Mouse (Mus musculus): ENCODE results near the gene Ttc21a. TPM values are rescaled to one million over a fixed set of nuclear protein-coding genes. Genes with fewer than 3 reads are reported as not detected.

Gene Ttc21a
- 1 to 10 TPM in 15 of 26 experiments, under 1 TPM in 11; 0.25 to 7.3 (median 1.7) TPM for total RNA-seq (2018; cell fraction: chromatin; rRNA removed)
- 1 to 10 TPM in 4 of 26 experiments, under 1 TPM in 22; 0.03 to 1.3 (median 0.32) TPM for total RNA-seq (2018; cell fraction: cytosol; rRNA removed)
- total RNA-seq (2018; cell fraction: nucleus; rRNA removed), result 1 to 10 TPM in 13 of 26 experiments, under 1 TPM in 13; 0.27 to 4.3 (median 0.97) TPM
- 0.05 to 0.09 TPM (median 0.06 TPM) in 3 replicates for polyA plus RNA-seq (2018)

GRCm38 (mm10) chr9:119937005-119937773, at the start of gene Ttc21a, which contains the start of gene Gorasp1:
Gene Ttc21a, plus strand, starts transcription at chr9:119937606.
Gene Gorasp1, minus strand, starts transcription at chr9:119937565.
- H3K27ac ChIP-seq, result peak within 1 kb of the TSS; percentile 65
- WGBS (ENCODE audit: missing documents), result under 1% methylated on average over 36 of the region's 40 CpGs
- peak within 1 kb of the TSS; percentile 81 for H3K4me3 ChIP-seq (ENCODE audit: inconsistent target)
- H3K79me2 ChIP-seq (ENCODE audit: inconsistent target), result peaks cover 22% of the 10 kb centered on the region; the same call in 1 of the 2 replicates
- H3K36me3 ChIP-seq (ENCODE audit: inconsistent target), result no peaks in the 10 kb centered on the region

- H3K79me2 ChIP-seq (ENCODE audit: inconsistent target), result no peaks in the 10 kb centered on the region
- H3K27ac ChIP-seq, result no peak overlapping the region
- H3K4me3 ChIP-seq (ENCODE audit: inconsistent target), result no peak overlapping the region
- H3K36me3 ChIP-seq (ENCODE audit: inconsistent target), result no peaks in the 10 kb centered on the region
- WGBS (ENCODE audit: missing documents), result 81% methylated on average over 2 of the region's 2 CpGs
Measured at GRCm38 (mm10) chr9:119888843-119889246, 48.6 kb upstream of the Ttc21a start.

GRCm38 (mm10) chr9:119889446-119889845, 48.0 kb upstream of the Ttc21a start:
- Histone ChIP-seq H3K36me3 (ENCODE audit: inconsistent target) (no peaks in the 10 kb centered on the region), H3K4me3 (ENCODE audit: inconsistent target) (no peak overlapping the region), H3K27ac (no peak overlapping the region), H3K79me2 (ENCODE audit: inconsistent target) (no peaks in the 10 kb centered on the region)
- WGBS (ENCODE audit: missing documents), result 96% methylated on average over 9 of the region's 9 CpGs

- WGBS (ENCODE audit: missing documents), result 74% methylated on average over 2 of the region's 2 CpGs
- no peaks in the 10 kb centered on the region for H3K36me3 ChIP-seq (ENCODE audit: inconsistent target)
- H3K27ac ChIP-seq, result no peak overlapping the region
- H3K4me3 ChIP-seq (ENCODE audit: inconsistent target), result no peak overlapping the region
- peaks cover 5% of the 10 kb centered on the region for H3K79me2 ChIP-seq (ENCODE audit: inconsistent target)
Measured at GRCm38 (mm10) chr9:119890692-119891091, 46.7 kb upstream of the Ttc21a start.

- Histone ChIP-seq H3K36me3 (ENCODE audit: inconsistent target) (no peaks in the 10 kb centered on the region), H3K27ac (no peak overlapping the region), H3K79me2 (ENCODE audit: inconsistent target) (peaks cover 37% of the 10 kb centered on the region), H3K4me3 (ENCODE audit: inconsistent target) (peak overlapping the region; percentile 42; the same call in 1 of the 2 replicates)
- 96% methylated on average over 5 of the region's 5 CpGs for WGBS (ENCODE audit: missing documents)
Measured at GRCm38 (mm10) chr9:119893881-119894280, 43.5 kb upstream of the Ttc21a start.

GRCm38 (mm10) chr9:119894339-119895009, 42.9 kb upstream of the Ttc21a start, which contains the start of gene Wdr48:
Gene Wdr48, plus strand, starts transcription at chr9:119894878.
- WGBS (ENCODE audit: missing documents), result 3% methylated on average over 34 of the region's 34 CpGs
- Histone ChIP-seq H3K36me3 (ENCODE audit: inconsistent target) (no peaks in the 10 kb centered on the region), H3K27ac (peak within 1 kb of the TSS; percentile 57), H3K4me3 (ENCODE audit: inconsistent target) (peak within 1 kb of the TSS; percentile 65), H3K79me2 (ENCODE audit: inconsistent target) (peaks cover 43% of the 10 kb centered on the region)

- under 1% methylated on average over 51 of the region's 71 CpGs for WGBS (ENCODE audit: missing documents)
- H3K36me3 ChIP-seq (ENCODE audit: inconsistent target), result no peaks in the 10 kb centered on the region
- peak overlapping the region; percentile 65 for H3K4me3 ChIP-seq (ENCODE audit: inconsistent target)
- H3K79me2 ChIP-seq (ENCODE audit: inconsistent target), result peaks cover 50% of the 10 kb centered on the region
- peak overlapping the region; percentile 40 for H3K27ac ChIP-seq
Measured at GRCm38 (mm10) chr9:119895040-119895721, 42.2 kb upstream of the Ttc21a start.

- Histone ChIP-seq H3K27ac (peak overlapping the region; percentile 25), H3K36me3 (ENCODE audit: inconsistent target) (peaks cover 20% of the 10 kb centered on the region)
- WGBS (ENCODE audit: missing documents), result 25% methylated on average over 2 of the region's 2 CpGs
Measured at GRCm38 (mm10) chr9:119899446-119899845, 38.0 kb upstream of the Ttc21a start.

GRCm38 (mm10) chr9:119902410-119903151, 34.8 kb upstream of the Ttc21a start:
- WGBS (ENCODE audit: missing documents), result 90% methylated on average over 10 of the region's 12 CpGs
- Histone ChIP-seq H3K36me3 (ENCODE audit: inconsistent target) (peaks cover 52% of the 10 kb centered on the region), H3K4me3 (ENCODE audit: inconsistent target) (no peak overlapping the region)

More at GRCm38 (mm10) chr9:119899446-119899845, 38.0 kb upstream of the Ttc21a start:
- no peak overlapping the region for H3K4me3 ChIP-seq (ENCODE audit: inconsistent target)
- H3K79me2 ChIP-seq (ENCODE audit: inconsistent target), result peaks cover 76% of the 10 kb centered on the region

GRCm38 (mm10) chr9:119908708-119909107, 28.7 kb upstream of the Ttc21a start:
- Histone ChIP-seq H3K36me3 (ENCODE audit: inconsistent target) (peaks cover 95% of the 10 kb centered on the region), H3K79me2 (ENCODE audit: inconsistent target) (no peaks in the 10 kb centered on the region), H3K4me3 (ENCODE audit: inconsistent target) (no peak overlapping the region), H3K27ac (no peak overlapping the region)
- WGBS (ENCODE audit: missing documents), result 88% methylated on average over 3 of the region's 3 CpGs

More at GRCm38 (mm10) chr9:119902410-119903151, 34.8 kb upstream of the Ttc21a start:
- Histone ChIP-seq H3K27ac (no peak overlapping the region), H3K79me2 (ENCODE audit: inconsistent target) (peaks cover 52% of the 10 kb centered on the region)

GRCm38 (mm10) chr9:119909931-119910330, 27.5 kb upstream of the Ttc21a start:
- H3K4me3 ChIP-seq (ENCODE audit: inconsistent target), result no peak overlapping the region
- H3K27ac ChIP-seq, result no peak overlapping the region
- WGBS (ENCODE audit: missing documents), result 91% methylated on average over 3 of the region's 3 CpGs

GRCm38 (mm10) chr9:119913087-119913838, 24.1 kb upstream of the Ttc21a start:
- no peak overlapping the region for H3K4me3 ChIP-seq (ENCODE audit: inconsistent target)
- H3K79me2 ChIP-seq (ENCODE audit: inconsistent target), result no peaks in the 10 kb centered on the region
- H3K36me3 ChIP-seq (ENCODE audit: inconsistent target), result peaks cover 95% of the 10 kb centered on the region
- H3K27ac ChIP-seq, result no peak overlapping the region
- 81% methylated on average over 12 of the region's 13 CpGs for WGBS (ENCODE audit: missing documents)

More at GRCm38 (mm10) chr9:119909931-119910330, 27.5 kb upstream of the Ttc21a start:
- Histone ChIP-seq H3K79me2 (ENCODE audit: inconsistent target) (no peaks in the 10 kb centered on the region), H3K36me3 (ENCODE audit: inconsistent target) (peaks cover 95% of the 10 kb centered on the region)

- H3K4me3 ChIP-seq (ENCODE audit: inconsistent target), result no peak overlapping the region
- WGBS (ENCODE audit: missing documents), result 83% methylated on average over 1 of the region's 1 CpGs
- H3K27ac ChIP-seq, result no peak overlapping the region
- H3K36me3 ChIP-seq (ENCODE audit: inconsistent target), result peaks cover 84% of the 10 kb centered on the region
- H3K79me2 ChIP-seq (ENCODE audit: inconsistent target), result no peaks in the 10 kb centered on the region
Measured at GRCm38 (mm10) chr9:119919858-119920257, 17.5 kb upstream of the Ttc21a start.

Data from macrophage (primary cell).